Mouse (Mus musculus) spleen, postnatal 14 days (tissue): ENCODE measurements around the gene Dld.

Source experiments
- DNase-seq, 2 experiments: peaks; one replicate each; pipeline ENCODE4 v3.0.0; 2021 to 2022; ENCODE audit warnings: low spot score in 2 of 2

Dld gene

GRCm38 (mm10) chr12:31294526-31294925 is 56.7 kb downstream of the Dld start:
- DNase-seq: no peak

- no peak for DNase-seq
These were observed 57.7 kb downstream of the Dld start for GRCm38 (mm10) chr12:31293361-31294142.

DNA sequence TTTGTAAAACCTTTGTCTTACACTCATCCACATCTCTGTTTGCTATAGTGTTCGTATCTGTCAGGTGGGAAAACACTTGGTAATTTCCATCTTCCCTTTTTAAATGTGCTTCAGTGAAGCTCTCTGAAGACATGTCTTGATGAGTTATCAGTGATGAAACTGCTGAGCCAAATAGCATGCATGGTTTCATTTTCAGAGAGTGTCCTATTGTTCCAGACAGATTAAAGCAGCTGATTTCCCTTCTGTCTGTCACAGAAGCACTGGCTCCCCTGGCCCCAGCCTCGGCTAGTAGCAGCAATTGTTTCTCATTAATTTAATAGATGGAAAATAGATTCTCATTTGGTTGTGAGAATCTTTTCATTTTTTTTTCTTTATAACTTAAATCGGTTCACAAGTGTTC is 60.3 kb downstream of the Dld start:
- no peak for DNase-seq

DNA sequence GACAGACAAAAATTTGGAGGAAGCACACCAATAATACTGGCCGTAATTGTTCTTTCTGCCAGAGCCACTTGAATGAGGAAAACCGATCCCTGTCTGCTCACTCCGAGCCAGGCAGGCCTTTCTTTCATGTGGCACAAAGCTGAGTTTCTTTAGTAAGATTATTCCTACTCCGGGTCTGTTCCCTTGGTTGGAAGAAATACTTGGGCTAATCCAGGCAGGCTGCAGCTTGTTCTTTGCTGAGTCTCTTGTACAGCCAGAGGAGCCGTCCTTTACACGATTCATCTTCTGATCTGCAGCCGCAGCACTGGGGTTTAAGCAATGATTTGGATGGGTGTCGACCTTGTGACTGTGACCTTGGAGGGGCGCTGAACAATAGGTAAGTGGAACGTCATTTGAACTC is 62.2 kb downstream of the Dld start:
- DNase-seq: no peak

GRCm38 (mm10) chr12:31283617-31284136 is 67.6 kb downstream of the Dld start:
- no peak for DNase-seq

GRCm38 (mm10) chr12:31283131-31283530 is 68.1 kb downstream of the Dld start:
- no peak for DNase-seq

- no peak for DNase-seq
These were observed 69.0 kb downstream of the Dld start for GRCm38 (mm10) chr12:31282241-31282640.
